Mouse (Mus musculus): ENCODE results near the gene Plscr2. TPM values are rescaled to one million over a fixed set of nuclear protein-coding genes. Genes with fewer than 3 reads are reported as not detected.

The Plscr2 gene
- polyA plus RNA-seq, 1 experiment from 2014 or later: 0.55 TPM

GRCm38 (mm10) chr9:92292169-92292568 lies 16.8 kb downstream of the Plscr2 start:
- H3K4me3 ChIP-seq (ENCODE audit: low read depth, low read length): no peak overlapping the region
- no peaks in the 10 kb centered on the region for H3K9me3 ChIP-seq (ENCODE audit: control insufficient read depth, low read length)
- WGBS: 75% methylated on average over 2 of the region's 2 CpGs
- ATAC-seq (replicated peaks; ENCODE audit: low FRiP score): no peak
- H3K36me3 ChIP-seq (ENCODE audit: control insufficient read depth, insufficient read depth, low read length): no peaks in the 10 kb centered on the region
- H3K27me3 ChIP-seq (replicated peaks; ENCODE audit: control insufficient read depth, insufficient read depth, low read length): no peaks in the 10 kb centered on the region
- H3K27ac ChIP-seq (ENCODE audit: low read depth, low read length): no peak overlapping the region
- H3K4me1 ChIP-seq (replicated peaks; ENCODE audit: control insufficient read depth, insufficient read depth, low read length): 0 out of 2 replicates have a peak, but pooled peaks cover 2% of the 10 kb centered on the region
- no peak overlapping the region for H3K9ac ChIP-seq (ENCODE audit: low read depth, low read length)
- no peak overlapping the region for H3K4me2 ChIP-seq
- no peak for DNase-seq (ENCODE audit: low spot score)

DNA sequence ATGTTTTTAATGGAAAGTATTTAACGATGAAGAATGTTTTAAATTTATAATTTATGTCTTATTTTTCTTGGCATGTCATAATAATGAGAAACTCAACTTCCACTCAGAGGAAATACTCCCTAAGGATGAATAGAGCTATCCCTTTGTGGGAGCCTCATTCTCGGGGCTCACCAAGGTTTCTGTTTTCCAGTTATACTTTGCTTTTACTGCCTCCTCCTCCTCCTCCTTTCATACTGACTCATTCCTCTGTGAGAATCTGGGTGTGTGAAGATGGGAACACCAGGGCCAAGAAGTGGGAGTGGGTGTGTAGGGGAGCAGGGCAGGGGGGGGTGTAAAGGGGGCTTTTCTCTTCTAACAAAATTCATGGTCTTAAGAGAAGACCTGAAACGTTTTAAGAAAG lies 17.5 kb downstream of the Plscr2 start:
- Histone ChIP-seq H3K9me3 (ENCODE audit: control insufficient read depth, low read length) (no peaks in the 10 kb centered on the region), H3K4me3 (ENCODE audit: low read depth, low read length) (no peak overlapping the region), H3K27ac (ENCODE audit: low read depth, low read length) (no peak overlapping the region), H3K36me3 (ENCODE audit: control insufficient read depth, insufficient read depth, low read length) (no peaks in the 10 kb centered on the region), H3K27me3 (replicated peaks; ENCODE audit: control insufficient read depth, insufficient read depth, low read length) (no peaks in the 10 kb centered on the region), H3K4me2 (no peak overlapping the region), H3K9ac (ENCODE audit: low read depth, low read length) (no peak overlapping the region), H3K4me1 (replicated peaks; ENCODE audit: control insufficient read depth, insufficient read depth, low read length) (0 out of 2 replicates have a peak, but pooled peaks cover 2% of the 10 kb centered on the region)
- ATAC-seq (replicated peaks; ENCODE audit: low FRiP score) (no peak), DNase-seq (ENCODE audit: low spot score) (no peak)
- WGBS: 67% methylated on average over 3 of the region's 3 CpGs

DNA sequence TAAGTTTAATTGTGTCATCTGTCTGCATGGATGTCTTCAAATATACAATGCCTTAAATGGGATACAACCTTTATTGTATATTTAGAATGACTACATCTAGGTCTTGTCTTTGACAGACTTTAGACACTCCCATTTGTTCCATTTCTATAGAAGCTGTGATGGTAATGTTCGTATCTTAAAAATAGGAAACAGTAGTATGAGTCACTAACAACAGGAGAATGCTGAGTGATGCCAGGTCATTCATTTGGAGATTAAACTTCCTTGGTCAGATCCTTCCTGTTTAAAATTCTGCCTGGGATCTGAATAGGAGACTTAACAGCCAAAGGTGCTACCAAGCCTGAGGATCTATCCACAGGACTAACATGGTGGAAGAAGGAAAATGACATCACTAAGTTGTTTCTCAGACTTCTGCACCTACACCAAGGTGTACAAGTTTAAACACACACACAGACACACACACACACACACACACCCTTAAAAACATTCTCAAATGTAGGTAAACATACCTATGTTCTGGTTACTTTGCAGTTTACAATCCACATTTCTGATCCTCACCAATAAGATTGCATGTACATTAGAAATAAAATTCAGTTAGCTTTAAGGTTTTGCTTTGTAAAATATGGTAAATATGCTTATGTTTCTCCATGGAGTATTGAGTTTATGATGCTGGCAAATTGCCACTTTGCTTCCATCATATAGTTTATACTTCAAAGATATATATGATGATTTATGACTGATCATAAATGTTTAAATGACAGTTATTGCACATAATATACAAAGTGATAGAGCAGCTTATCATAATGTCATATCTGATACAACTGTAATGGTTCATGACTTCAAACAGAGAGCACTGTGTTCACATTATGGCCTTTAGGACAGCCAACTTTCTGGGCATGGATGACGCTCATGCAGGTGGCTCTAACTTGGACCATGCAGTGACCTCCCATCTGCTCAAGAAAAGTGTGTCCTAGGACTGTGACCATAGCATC lies 18.5 kb downstream of the Plscr2 start:
- ATAC-seq (replicated peaks; ENCODE audit: low FRiP score): no peak
- 88% methylated on average over 2 of the region's 2 CpGs for WGBS
- H3K27ac ChIP-seq (ENCODE audit: low read depth, low read length): no peak overlapping the region

GRCm38 (mm10) chr9:92298288-92298687 lies 22.9 kb downstream of the Plscr2 start:
- Histone ChIP-seq H3K27ac (ENCODE audit: low read depth, low read length) (no peak overlapping the region), H3K9me3 (ENCODE audit: control insufficient read depth, low read length) (no peaks in the 10 kb centered on the region), H3K4me2 (no peak overlapping the region), H3K36me3 (ENCODE audit: control insufficient read depth, insufficient read depth, low read length) (no peaks in the 10 kb centered on the region), H3K27me3 (replicated peaks; ENCODE audit: control insufficient read depth, insufficient read depth, low read length) (no peaks in the 10 kb centered on the region), H3K9ac (ENCODE audit: low read depth, low read length) (no peak overlapping the region), H3K4me3 (ENCODE audit: low read depth, low read length) (no peak overlapping the region), H3K4me1 (replicated peaks; ENCODE audit: control insufficient read depth, insufficient read depth, low read length) (no peaks in the 10 kb centered on the region)
- no peak for DNase-seq (ENCODE audit: low spot score)
- no peak for ATAC-seq (replicated peaks; ENCODE audit: low FRiP score)
- WGBS: 64% methylated on average over 1 of the region's 1 CpGs

More for the DNA sequence above, 18.5 kb downstream of the Plscr2 start:
- Histone ChIP-seq H3K4me3 (ENCODE audit: low read depth, low read length) (no peak overlapping the region), H3K4me2 (no peak overlapping the region), H3K9me3 (ENCODE audit: control insufficient read depth, low read length) (no peaks in the 10 kb centered on the region), H3K36me3 (ENCODE audit: control insufficient read depth, insufficient read depth, low read length) (no peaks in the 10 kb centered on the region), H3K9ac (ENCODE audit: low read depth, low read length) (no peak overlapping the region), H3K27me3 (replicated peaks; ENCODE audit: control insufficient read depth, insufficient read depth, low read length) (no peaks in the 10 kb centered on the region), H3K4me1 (replicated peaks; ENCODE audit: control insufficient read depth, insufficient read depth, low read length) (0 out of 2 replicates have a peak, but pooled peaks cover 2% of the 10 kb centered on the region)
- DNase-seq (ENCODE audit: low spot score): no peak

DNA sequence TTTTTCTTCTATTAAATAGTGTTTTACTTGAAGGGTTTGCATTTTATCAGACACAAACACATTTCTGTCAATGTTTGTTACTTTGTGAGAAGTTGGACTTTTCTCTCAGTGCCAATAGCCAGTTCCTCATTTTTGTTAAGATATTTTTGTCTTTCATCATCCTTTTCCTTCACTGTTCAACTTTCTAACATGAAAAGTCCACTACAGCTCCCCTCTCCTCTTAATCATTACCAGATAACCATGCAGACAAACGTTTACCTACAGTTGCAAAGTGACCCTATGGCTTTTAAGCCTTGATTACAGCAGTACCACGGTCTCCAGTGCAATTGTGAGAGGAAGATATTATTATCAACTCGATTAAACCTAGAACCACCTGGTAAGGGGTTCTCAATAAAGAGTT lies 25.8 kb downstream of the Plscr2 start:
- no peak for DNase-seq (ENCODE audit: low spot score)
- no peak overlapping the region for H3K9ac ChIP-seq (ENCODE audit: low read depth, low read length)
- WGBS: 43% methylated on average over 3 of the region's 3 CpGs
- no peak for ATAC-seq (replicated peaks; ENCODE audit: low FRiP score)
- no peak overlapping the region for H3K4me2 ChIP-seq
- H3K9me3 ChIP-seq (ENCODE audit: control insufficient read depth, low read length): no peaks in the 10 kb centered on the region
- no peak overlapping the region for H3K4me3 ChIP-seq (ENCODE audit: low read depth, low read length)
- H3K36me3 ChIP-seq (ENCODE audit: control insufficient read depth, insufficient read depth, low read length): no peaks in the 10 kb centered on the region
- H3K4me1 ChIP-seq (replicated peaks; ENCODE audit: control insufficient read depth, insufficient read depth, low read length): no peaks in the 10 kb centered on the region
- H3K27me3 ChIP-seq (replicated peaks; ENCODE audit: control insufficient read depth, insufficient read depth, low read length): no peaks in the 10 kb centered on the region
- no peak overlapping the region for H3K27ac ChIP-seq (ENCODE audit: low read depth, low read length)

DNA sequence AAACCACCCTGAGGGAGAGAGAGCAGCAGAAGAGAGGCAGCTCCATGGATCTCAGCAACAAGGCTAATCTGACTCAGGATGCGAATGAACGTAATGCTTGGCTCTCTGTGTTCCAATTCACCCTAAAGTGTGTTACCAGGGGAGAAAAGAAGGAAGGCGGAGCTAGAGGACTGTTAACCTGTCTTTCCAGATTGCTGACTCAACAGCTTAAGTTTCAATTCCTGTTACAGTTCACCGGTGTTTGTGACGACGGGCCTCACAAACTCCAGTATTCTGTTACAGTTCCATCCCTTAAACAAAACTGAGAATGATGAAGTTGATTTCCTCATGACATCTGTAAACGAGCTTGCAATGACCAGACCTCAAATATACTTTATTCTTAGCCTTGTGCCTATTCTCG lies 29.7 kb downstream of the Plscr2 start:
- ATAC-seq (replicated peaks; ENCODE audit: low FRiP score) (no peak), DNase-seq (ENCODE audit: low spot score) (no peak)
- 80% methylated on average over 8 of the region's 8 CpGs for WGBS
- Histone ChIP-seq H3K4me2 (no peak overlapping the region), H3K36me3 (ENCODE audit: control insufficient read depth, insufficient read depth, low read length) (no peaks in the 10 kb centered on the region), H3K27ac (ENCODE audit: low read depth, low read length) (no peak overlapping the region), H3K9ac (ENCODE audit: low read depth, low read length) (no peak overlapping the region), H3K4me3 (ENCODE audit: low read depth, low read length) (no peak overlapping the region), H3K27me3 (replicated peaks; ENCODE audit: control insufficient read depth, insufficient read depth, low read length) (no peaks in the 10 kb centered on the region), H3K9me3 (ENCODE audit: control insufficient read depth, low read length) (no peaks in the 10 kb centered on the region), H3K4me1 (replicated peaks; ENCODE audit: control insufficient read depth, insufficient read depth, low read length) (no peaks in the 10 kb centered on the region)

DNA sequence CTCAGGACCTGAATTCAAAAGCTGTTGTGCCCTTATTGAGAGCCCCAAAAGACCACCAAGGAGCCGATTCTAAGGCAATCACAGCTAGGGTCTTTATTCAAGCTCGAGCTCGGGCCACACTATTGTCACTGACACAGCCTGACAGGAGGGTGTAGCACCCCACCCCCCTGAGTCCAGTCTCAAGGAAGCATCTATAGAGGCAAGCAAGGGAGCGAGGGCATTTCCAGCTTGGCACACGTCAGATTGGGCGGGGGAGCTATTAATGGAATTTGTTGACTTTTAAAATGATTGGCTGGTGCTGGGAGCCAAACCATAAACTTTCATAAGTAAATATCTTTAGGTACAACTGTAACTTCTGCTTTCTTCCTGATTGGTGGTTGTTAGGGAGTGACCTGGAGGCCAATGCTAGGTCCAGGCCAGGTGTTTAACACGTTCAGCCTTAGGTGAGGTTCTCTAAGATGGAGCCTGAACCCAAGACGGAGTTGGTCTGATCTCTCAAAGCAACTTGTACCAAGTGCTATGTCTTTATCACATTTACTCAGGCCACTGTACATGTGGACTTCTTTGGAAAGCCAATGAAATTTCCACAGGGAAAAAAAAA lies 30.3 kb downstream of the Plscr2 start:
- H3K27me3 ChIP-seq (replicated peaks; ENCODE audit: control insufficient read depth, insufficient read depth, low read length): no peaks in the 10 kb centered on the region
- DNase-seq (ENCODE audit: low spot score): no peak
- H3K9ac ChIP-seq (ENCODE audit: low read depth, low read length): no peak overlapping the region
- H3K4me3 ChIP-seq (ENCODE audit: low read depth, low read length): no peak overlapping the region
- WGBS: 86% methylated on average over 8 of the region's 8 CpGs
- no peaks in the 10 kb centered on the region for H3K4me1 ChIP-seq (replicated peaks; ENCODE audit: control insufficient read depth, insufficient read depth, low read length)
- H3K36me3 ChIP-seq (ENCODE audit: control insufficient read depth, insufficient read depth, low read length): no peaks in the 10 kb centered on the region
- no peak overlapping the region for H3K4me2 ChIP-seq
- no peak for ATAC-seq (replicated peaks; ENCODE audit: low FRiP score)
- no peak overlapping the region for H3K27ac ChIP-seq (ENCODE audit: low read depth, low read length)
- no peaks in the 10 kb centered on the region for H3K9me3 ChIP-seq (ENCODE audit: control insufficient read depth, low read length)

GRCm38 (mm10) chr9:92309077-92309476 lies 33.7 kb downstream of the Plscr2 start, which contains the start of gene 1700057G04Rik:
TSS of gene 1700057G04Rik (plus strand) at chr9:92309377.
- no peak within 1 kb of the TSS for H3K9ac ChIP-seq (ENCODE audit: low read depth, low read length)
- no peak within 1 kb of the TSS for H3K27ac ChIP-seq (ENCODE audit: low read depth, low read length)
- ATAC-seq (replicated peaks; ENCODE audit: low FRiP score) (no peak), DNase-seq (ENCODE audit: low spot score) (no peak)
- no peaks in the 10 kb centered on the region for H3K9me3 ChIP-seq (ENCODE audit: control insufficient read depth, low read length)
- WGBS: 80% methylated on average over 1 of the region's 1 CpGs
- no peak within 1 kb of the TSS for H3K4me3 ChIP-seq (ENCODE audit: low read depth, low read length)
- H3K36me3 ChIP-seq (ENCODE audit: control insufficient read depth, insufficient read depth, low read length): no peaks in the 10 kb centered on the region
- H3K27me3 ChIP-seq (replicated peaks; ENCODE audit: control insufficient read depth, insufficient read depth, low read length): no peaks in the 10 kb centered on the region
- H3K4me2 ChIP-seq: no peak within 1 kb of the TSS
- no peaks in the 10 kb centered on the region for H3K4me1 ChIP-seq (replicated peaks; ENCODE audit: control insufficient read depth, insufficient read depth, low read length)

All from liver, embryonic 11.5 days (tissue).